Mouse (Mus musculus) spleen, adult 2 months (tissue): ENCODE measurements around the gene Tipin. TPM values are rescaled to one million over a fixed set of nuclear protein-coding genes. Genes with fewer than 3 reads are reported as not detected.

ENCODE experiments used
- DNase-seq, 2 experiments: peaks; one replicate each; pipeline versions ENCODE4 v3.0.0 to v3.0.0-alpha.2; 2012 to 2021; ENCODE audit warnings: low spot score in 2 of 2, low read depth in 1 of 2
- H3K27ac ChIP-seq: fragments of 200-500 bp; 2 replicates; pipeline ENCODE4 v1.5.1; 2012; ENCODE audit warnings: low read length, inconsistent platforms; ENCODE audit not compliant: insufficient read depth
- H3K27me3 ChIP-seq: fragments of 200-500 bp; 2 replicates; pipeline ENCODE4 v1.6.1; 2012; ENCODE audit warnings: mild to moderate bottlenecking, moderate library complexity, low read length, inconsistent platforms; ENCODE audit not compliant: control insufficient read depth, insufficient read depth
- H3K36me3 ChIP-seq: fragments of 200-500 bp; 2 replicates; pipeline ENCODE4 v1.6.1; 2012; ENCODE audit warnings: mild to moderate bottlenecking, low read length, inconsistent platforms; ENCODE audit not compliant: control insufficient read depth, insufficient read depth
- H3K4me1 ChIP-seq: fragments of 200-500 bp; 2 replicates; pipeline ENCODE4 v1.6.1; 2011; ENCODE audit warnings: inconsistent platforms; ENCODE audit not compliant: control insufficient read depth, insufficient read depth, insufficient read length
- H3K4me3 ChIP-seq: fragments of 200-500 bp; 2 replicates; pipeline ENCODE4 v1.5.1; 2011; ENCODE audit warnings: mild to moderate bottlenecking, inconsistent platforms; ENCODE audit not compliant: insufficient read depth, insufficient read length; ENCODE audit errors: extremely low read depth
- CTCF ChIP-seq: fragments of 200-500 bp; IDR thresholded peaks from 2 replicates; pipeline ENCODE4 v1.5.1; 2011; ENCODE audit warnings: mild to moderate bottlenecking, inconsistent platforms; ENCODE audit not compliant: insufficient read depth, insufficient read length, insufficient replicate concordance; ENCODE audit errors: extremely low read depth
- POLR2A ChIP-seq: fragments of 200-500 bp; IDR thresholded peaks from 2 replicates; pipeline ENCODE4 v1.6.1; 2011; ENCODE audit warnings: low read depth, low read length, inconsistent platforms
- WGBS: fragments of 180-500 bp; shearing (Covaris S2); methylation state at CpG from one replicate; pipeline ENCODE4 v1.1.7; 2018; 5-methylcytosine and 5-hydroxymethylcytosine counted together
- polyA plus RNA-seq: library from polyadenylated mRNA; depleted of rRNA; stranded (reverse); fragments of >200 nt; gene quantifications from 2 replicates; pipeline ENCODE4 v1.2.3, GENCODE M21; 2012

Tipin gene
- polyA plus RNA-seq, 1 experiment, result 2.4 TPM

DNA sequence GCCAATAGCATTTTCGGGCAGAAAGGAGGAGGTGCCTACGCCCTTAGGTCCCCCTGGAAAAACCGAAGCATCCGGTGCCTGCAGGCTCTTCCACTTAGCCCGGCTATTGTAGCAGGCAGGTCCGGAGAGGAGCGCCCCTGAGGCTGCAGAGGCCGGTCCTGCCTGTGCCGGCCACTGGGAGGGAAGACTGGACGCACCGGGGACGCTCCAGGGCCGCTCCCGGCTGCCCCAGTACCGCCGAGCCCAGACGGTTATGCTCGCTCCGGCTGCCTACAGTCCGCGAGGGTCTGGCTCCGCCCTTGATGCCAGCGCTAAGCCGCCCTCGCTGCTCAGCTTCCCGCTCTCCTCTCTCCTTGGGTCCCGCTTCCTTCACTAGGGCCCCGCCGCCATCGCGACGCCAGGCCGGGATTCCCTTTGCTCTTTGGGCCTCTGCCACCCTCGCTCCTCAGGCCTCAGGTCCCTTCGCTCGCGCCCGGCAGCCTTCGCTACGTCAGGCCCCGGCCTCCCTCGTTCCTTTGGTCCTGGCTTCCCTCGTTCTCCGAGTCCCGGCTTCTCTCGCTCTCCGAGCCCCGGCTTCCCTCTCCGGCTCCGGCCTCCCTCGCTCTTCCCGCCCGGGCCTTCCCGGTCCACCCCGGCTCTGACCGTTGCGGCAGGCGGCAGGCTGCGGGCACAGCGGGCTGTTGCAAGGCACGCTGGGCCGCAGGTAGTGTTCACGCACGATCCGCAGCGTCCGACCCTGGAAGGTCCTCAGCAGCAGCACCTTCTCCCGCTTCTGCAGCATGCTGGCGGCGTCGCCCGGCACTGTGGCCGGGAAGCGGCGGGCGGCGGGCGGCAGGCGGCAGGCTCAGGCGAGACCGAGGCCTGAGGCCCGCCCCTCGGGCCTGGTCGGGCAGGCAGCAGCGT, 59.2 kb downstream of the Tipin start:
- peak overlapping the region; percentile 80 for H3K4me3 ChIP-seq
- H3K4me1 ChIP-seq, result 0 out of 2 replicates have a peak, but pooled peaks cover 2% of the 10 kb centered on the region
- no peaks in the 10 kb centered on the region for H3K27me3 ChIP-seq
- TF ChIP-seq CTCF (no peak), POLR2A (no peak; the same call in 1 of the 2 replicates)
- peak overlapping the region; percentile 92 for H3K27ac ChIP-seq
- under 1% methylated on average over 85 of the region's 85 CpGs for WGBS
- peak; percentile 33 to 63 for DNase-seq
- peaks cover 3% of the 10 kb centered on the region; the same call in 1 of the 2 replicates for H3K36me3 ChIP-seq

DNA sequence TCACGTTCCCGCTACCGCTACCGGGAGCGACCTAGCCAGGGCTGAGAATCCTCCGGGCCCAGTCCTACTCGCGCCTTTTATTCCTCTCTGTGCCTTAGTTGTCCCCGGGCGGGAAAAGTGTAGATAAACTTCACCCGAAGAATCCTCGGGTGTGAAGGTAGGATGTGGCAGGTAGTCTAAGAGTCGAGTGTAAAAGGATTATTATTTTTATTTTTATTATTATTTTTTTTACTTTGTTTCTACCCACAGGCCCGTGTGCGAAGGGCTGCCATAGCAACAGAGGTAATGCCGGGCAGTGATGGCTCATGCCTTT, 59.8 kb downstream of the Tipin start, which contains the start of gene Dis3l:
Gene Dis3l (minus strand): TSS at position 35 of the 313 bp plus-strand sequence.
- 0 out of 2 replicates have a peak, but pooled peaks cover 2% of the 10 kb centered on the region for H3K4me1 ChIP-seq
- no peaks in the 10 kb centered on the region for H3K27me3 ChIP-seq
- peaks cover 3% of the 10 kb centered on the region; the same call in 1 of the 2 replicates for H3K36me3 ChIP-seq
- H3K4me3 ChIP-seq, result peak within 1 kb of the TSS; percentile 80
- H3K27ac ChIP-seq, result peak within 1 kb of the TSS; percentile 92
- no peak for DNase-seq
- TF ChIP-seq CTCF, result no peak
- TF ChIP-seq POLR2A, result no peak
- 6% methylated on average over 16 of the region's 16 CpGs for WGBS

DNA sequence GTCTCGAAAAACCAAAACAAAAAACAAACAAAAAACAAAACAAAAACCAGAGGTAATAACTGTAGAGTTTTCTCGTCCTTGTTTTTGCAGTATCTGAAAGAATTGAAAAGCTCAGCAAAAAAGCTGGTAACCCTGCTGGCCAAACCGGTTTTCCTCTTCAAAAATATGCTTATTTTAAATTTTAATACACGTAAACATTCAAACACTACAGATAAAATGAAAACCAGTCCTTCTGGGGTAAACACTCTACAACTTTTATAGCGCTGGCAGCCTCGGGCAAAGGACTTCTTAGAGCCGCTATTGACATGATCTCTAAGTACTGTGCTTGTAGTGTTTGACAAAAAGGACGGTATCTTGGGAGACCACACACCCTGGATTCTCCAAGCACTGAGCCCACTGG, 60.3 kb downstream of the Tipin start:
- Histone ChIP-seq H3K27ac (no peak overlapping the region), H3K4me1 (0 out of 2 replicates have a peak, but pooled peaks cover 2% of the 10 kb centered on the region), H3K4me3 (no peak overlapping the region), H3K27me3 (no peaks in the 10 kb centered on the region), H3K36me3 (peaks cover 3% of the 10 kb centered on the region; the same call in 1 of the 2 replicates)
- no peak for DNase-seq
- 89% methylated on average over 8 of the region's 8 CpGs for WGBS
- TF ChIP-seq CTCF (no peak), POLR2A (no peak)

DNA sequence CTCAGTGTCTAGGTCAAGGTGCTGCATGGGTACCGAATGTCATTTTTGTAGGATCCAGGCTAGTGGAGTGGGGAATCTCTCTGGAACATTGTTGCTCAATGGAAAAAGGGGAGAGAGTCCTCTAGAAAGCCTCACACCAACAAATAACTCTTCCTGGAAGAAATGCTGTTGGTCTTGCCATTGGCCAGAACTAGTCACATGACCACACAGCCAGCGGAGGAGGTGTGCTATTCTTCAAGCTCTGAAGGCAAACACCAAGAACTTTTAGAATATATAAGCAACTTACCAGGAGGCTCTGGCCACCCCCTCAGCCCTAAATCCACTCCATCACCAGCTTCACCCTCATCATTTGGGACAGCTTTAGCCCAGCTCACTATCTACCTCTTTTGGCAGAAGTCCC, 62.3 kb downstream of the Tipin start:
- TF ChIP-seq CTCF (no peak), POLR2A (no peak)
- no peaks in the 10 kb centered on the region for H3K36me3 ChIP-seq
- WGBS, result 90% methylated on average over 2 of the region's 2 CpGs
- no peaks in the 10 kb centered on the region for H3K27me3 ChIP-seq
- 0 out of 2 replicates have a peak, but pooled peaks cover 2% of the 10 kb centered on the region for H3K4me1 ChIP-seq
- no peak for DNase-seq
- H3K4me3 ChIP-seq, result no peak overlapping the region
- no peak overlapping the region for H3K27ac ChIP-seq

DNA sequence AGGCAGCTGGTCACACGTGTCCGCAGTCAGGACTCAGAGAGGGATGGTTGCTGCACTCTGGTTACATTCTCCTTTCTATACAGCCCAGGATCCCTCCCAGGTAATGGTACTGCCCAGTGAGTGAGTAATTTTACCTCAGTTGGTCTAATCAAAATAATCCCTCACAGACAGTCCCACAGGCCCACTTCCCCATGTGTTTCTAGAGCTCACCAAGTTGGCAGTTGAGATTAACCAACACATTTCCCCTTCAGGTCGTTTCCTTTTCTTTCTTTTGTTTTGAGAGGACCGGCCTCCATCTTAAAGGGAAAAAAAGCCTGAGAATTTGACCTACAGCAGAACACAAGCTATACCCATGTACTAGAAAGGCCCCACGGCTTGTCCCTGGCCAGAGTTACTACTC, 64.5 kb downstream of the Tipin start:
- no peak overlapping the region for H3K27ac ChIP-seq
- no peaks in the 10 kb centered on the region for H3K36me3 ChIP-seq
- no peaks in the 10 kb centered on the region for H3K4me1 ChIP-seq
- WGBS, result 43% methylated on average over 5 of the region's 5 CpGs
- TF ChIP-seq POLR2A (no peak), CTCF (no peak)
- no peak overlapping the region for H3K4me3 ChIP-seq
- DNase-seq, result no peak
- no peaks in the 10 kb centered on the region for H3K27me3 ChIP-seq

DNA sequence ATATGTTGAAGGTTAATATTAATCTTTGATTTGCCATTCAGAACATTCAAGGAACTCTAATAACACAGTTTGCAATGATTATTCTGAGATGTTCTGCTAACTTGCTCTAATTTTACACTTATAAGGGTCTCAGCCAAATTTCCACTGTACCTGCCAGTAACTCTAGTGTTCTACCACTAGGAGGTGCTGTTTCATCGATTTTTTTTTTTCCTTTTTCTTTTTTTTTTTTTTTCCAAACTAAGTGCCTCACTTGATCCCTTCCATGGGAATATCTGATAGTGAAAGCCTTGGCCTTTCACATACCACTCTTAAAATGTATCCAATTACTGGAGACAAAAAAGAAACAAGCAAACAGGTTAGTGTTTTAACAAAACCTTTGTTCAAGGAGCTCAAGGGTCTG, 66.0 kb downstream of the Tipin start:
- no peaks in the 10 kb centered on the region for H3K4me1 ChIP-seq
- DNase-seq, result no peak
- no peak for TF ChIP-seq CTCF
- no peak for TF ChIP-seq POLR2A
- H3K27ac ChIP-seq, result no peak overlapping the region
- WGBS, result 0% methylated on average over 1 of the region's 1 CpGs
- H3K36me3 ChIP-seq, result no peaks in the 10 kb centered on the region
- no peak overlapping the region for H3K4me3 ChIP-seq
- no peaks in the 10 kb centered on the region for H3K27me3 ChIP-seq

DNA sequence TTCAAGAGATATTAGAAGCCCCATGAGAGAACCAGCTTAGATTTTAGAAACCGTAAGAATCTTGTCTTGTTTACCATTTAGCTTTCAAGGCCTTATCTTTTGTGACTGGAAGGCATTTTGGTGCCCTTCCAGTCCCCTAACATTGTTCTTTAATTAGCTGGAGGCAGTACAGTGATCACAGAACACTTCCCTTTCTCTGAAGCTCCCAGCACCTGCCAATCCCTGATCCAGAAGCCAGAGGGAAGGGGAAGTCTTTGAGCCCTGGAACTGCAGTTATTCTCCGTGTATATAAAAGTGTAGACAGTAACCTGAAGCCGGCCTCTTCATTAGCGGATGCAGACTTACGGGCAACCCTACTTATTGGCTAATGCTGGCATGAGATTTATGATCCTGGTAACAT, 68.1 kb downstream of the Tipin start:
- no peaks in the 10 kb centered on the region for H3K27me3 ChIP-seq
- no peaks in the 10 kb centered on the region for H3K4me1 ChIP-seq
- WGBS, result 77% methylated on average over 5 of the region's 5 CpGs
- H3K4me3 ChIP-seq, result no peak overlapping the region
- TF ChIP-seq POLR2A, result no peak
- TF ChIP-seq CTCF, result no peak
- H3K27ac ChIP-seq, result no peak overlapping the region
- H3K36me3 ChIP-seq, result no peaks in the 10 kb centered on the region
- no peak for DNase-seq
